Mouse (Mus musculus): ENCODE results near the gene Zbtb16. TPM values are rescaled to one million over a fixed set of nuclear protein-coding genes. Genes with fewer than 3 reads are reported as not detected.

The Zbtb16 gene
- total RNA-seq, 1 experiment from 2014 or later = 21.6 TPM

- no peak for DNase-seq
Measured at GRCm38 (mm10) chr9:48644926-48645647, 190.9 kb downstream of the Zbtb16 start.

- DNase-seq = no peak
Measured at GRCm38 (mm10) chr9:48644376-48644775, 191.6 kb downstream of the Zbtb16 start.

- no peak for DNase-seq
Measured at GRCm38 (mm10) chr9:48641636-48642035, 194.4 kb downstream of the Zbtb16 start.

GRCm38 (mm10) chr9:48640881-48641280, 195.1 kb downstream of the Zbtb16 start:
- no peak for DNase-seq

GRCm38 (mm10) chr9:48638176-48638803, 197.7 kb downstream of the Zbtb16 start:
- DNase-seq = no peak

- DNase-seq = no peak
Measured at GRCm38 (mm10) chr9:48637161-48637560, 198.9 kb downstream of the Zbtb16 start.

- DNase-seq = no peak
Measured at GRCm38 (mm10) chr9:48635576-48636350, 200.3 kb downstream of the Zbtb16 start.

GRCm38 (mm10) chr9:48633147-48633546, 202.9 kb downstream of the Zbtb16 start:
- DNase-seq = no peak

GRCm38 (mm10) chr9:48619268-48619667, 216.8 kb downstream of the Zbtb16 start:
- DNase-seq = no peak

GRCm38 (mm10) chr9:48618589-48618988, 217.4 kb downstream of the Zbtb16 start:
- peak; percentile 55 for DNase-seq

GRCm38 (mm10) chr9:48618111-48618510, 217.9 kb downstream of the Zbtb16 start:
- DNase-seq = peak; percentile 58

GRCm38 (mm10) chr9:48617511-48618010, 218.5 kb downstream of the Zbtb16 start:
- DNase-seq = no peak

- no peak for DNase-seq
Measured at GRCm38 (mm10) chr9:48613221-48613620, 222.8 kb downstream of the Zbtb16 start.

- DNase-seq = no peak
Measured at GRCm38 (mm10) chr9:48612542-48612941, 223.5 kb downstream of the Zbtb16 start.

GRCm38 (mm10) chr9:48611032-48611431, 225.0 kb downstream of the Zbtb16 start:
- no peak for DNase-seq

- no peak for DNase-seq
Measured at GRCm38 (mm10) chr9:48609734-48610133, 226.3 kb downstream of the Zbtb16 start.

GRCm38 (mm10) chr9:48607417-48607816, 228.6 kb downstream of the Zbtb16 start:
- no peak for DNase-seq

GRCm38 (mm10) chr9:48606171-48606570, 229.9 kb downstream of the Zbtb16 start:
- no peak for DNase-seq

- no peak for DNase-seq
Measured at GRCm38 (mm10) chr9:48605697-48606096, 230.3 kb downstream of the Zbtb16 start.

- DNase-seq = no peak
Measured at GRCm38 (mm10) chr9:48604939-48605598, 231.0 kb downstream of the Zbtb16 start, which contains the start of gene Nnmt. Gene Nnmt, minus strand, starts transcription at chr9:48605153.
